Mouse (Mus musculus): ENCODE measurements around the gene Col18a1. TPM values are rescaled to one million over a fixed set of nuclear protein-coding genes. Genes with fewer than 3 reads are reported as not detected.
"Not testable (repeated sequence)": the region's sequence is repeated elsewhere in the genome, so short reads cannot be mapped to it uniquely, and the experiment has no call there.

Col18a1 gene
- polyA plus RNA-seq, 1 experiment, result 114 TPM

DNA sequence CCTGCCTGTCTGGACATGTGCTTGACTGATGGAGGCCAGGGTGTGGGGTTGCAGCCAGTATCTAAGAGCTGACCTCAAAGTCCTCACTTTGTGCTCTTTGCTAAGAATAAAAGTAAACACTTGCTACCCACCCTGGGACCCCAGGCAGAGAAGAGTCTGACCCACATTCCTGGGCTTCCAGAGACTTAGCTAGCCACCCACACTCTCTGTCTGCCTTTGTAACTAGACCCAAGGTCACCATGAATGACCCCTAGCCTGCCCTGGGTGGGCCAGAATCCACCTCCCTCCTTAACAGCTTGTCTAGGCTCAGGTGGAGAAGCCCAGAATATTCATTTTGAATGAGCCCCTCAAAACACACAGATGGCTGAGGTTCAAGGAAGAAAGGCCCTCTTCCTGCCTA lies 28.0 kb downstream of the Col18a1 start:
- DNase-seq, result no peak
- Histone ChIP-seq H3K4me1 (ENCODE audit: control insufficient read depth, insufficient read depth, low read length) (peaks cover 15% of the 10 kb centered on the region), H3K4me3 (ENCODE audit: insufficient read depth, low read depth, low read length) (no peak overlapping the region), H3K36me3 (ENCODE audit: control insufficient read depth, insufficient read depth, low read length) (no peaks in the 10 kb centered on the region), H3K27ac (ENCODE audit: insufficient read depth, low read depth, low read length) (no peak overlapping the region), H3K27me3 (replicated peaks; ENCODE audit: control insufficient read depth, insufficient read depth, low read length) (no peaks in the 10 kb centered on the region)
- TF ChIP-seq CTCF (conservative IDR thresholded peaks at IDR 0.05; ENCODE audit: insufficient read depth, insufficient read length, low read depth, low read length) (no peak), POLR2A (IDR thresholded peaks at IDR 0.05; ENCODE audit: low read depth, low read length) (no peak)

DNA sequence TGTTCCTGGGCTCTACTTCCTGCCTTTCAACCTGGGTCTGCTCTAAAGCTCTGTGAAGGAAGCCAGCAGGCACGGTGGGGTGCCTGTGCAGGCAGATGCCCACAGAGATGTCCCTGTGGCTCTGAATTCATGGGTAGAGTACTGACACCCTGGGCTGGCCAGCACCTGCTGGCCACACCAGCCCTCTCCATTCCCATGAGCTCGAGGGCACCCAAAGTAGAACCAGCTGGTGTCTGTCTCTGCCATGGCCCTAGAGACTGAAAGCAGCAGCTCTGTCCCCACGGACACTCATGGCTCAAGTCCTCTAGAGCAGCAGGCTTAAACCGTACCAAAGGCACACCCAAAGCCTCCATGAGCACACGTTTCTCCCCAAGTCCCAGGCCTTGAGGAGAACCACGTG lies 30.1 kb downstream of the Col18a1 start:
- H3K36me3 ChIP-seq (ENCODE audit: control insufficient read depth, insufficient read depth, low read length), result no peaks in the 10 kb centered on the region
- peaks cover 17% of the 10 kb centered on the region for H3K4me1 ChIP-seq (ENCODE audit: control insufficient read depth, insufficient read depth, low read length)
- no peak overlapping the region for H3K27ac ChIP-seq (ENCODE audit: insufficient read depth, low read depth, low read length)
- H3K27me3 ChIP-seq (replicated peaks; ENCODE audit: control insufficient read depth, insufficient read depth, low read length), result no peaks in the 10 kb centered on the region
- H3K4me3 ChIP-seq (ENCODE audit: insufficient read depth, low read depth, low read length), result no peak overlapping the region
- 87% methylated on average over 6 of the region's 6 CpGs for WGBS
- DNase-seq, result no peak
- TF ChIP-seq POLR2A (IDR thresholded peaks at IDR 0.05; ENCODE audit: low read depth, low read length), result no peak
- no peak for TF ChIP-seq CTCF (conservative IDR thresholded peaks at IDR 0.05; ENCODE audit: insufficient read depth, insufficient read length, low read depth, low read length)

DNA sequence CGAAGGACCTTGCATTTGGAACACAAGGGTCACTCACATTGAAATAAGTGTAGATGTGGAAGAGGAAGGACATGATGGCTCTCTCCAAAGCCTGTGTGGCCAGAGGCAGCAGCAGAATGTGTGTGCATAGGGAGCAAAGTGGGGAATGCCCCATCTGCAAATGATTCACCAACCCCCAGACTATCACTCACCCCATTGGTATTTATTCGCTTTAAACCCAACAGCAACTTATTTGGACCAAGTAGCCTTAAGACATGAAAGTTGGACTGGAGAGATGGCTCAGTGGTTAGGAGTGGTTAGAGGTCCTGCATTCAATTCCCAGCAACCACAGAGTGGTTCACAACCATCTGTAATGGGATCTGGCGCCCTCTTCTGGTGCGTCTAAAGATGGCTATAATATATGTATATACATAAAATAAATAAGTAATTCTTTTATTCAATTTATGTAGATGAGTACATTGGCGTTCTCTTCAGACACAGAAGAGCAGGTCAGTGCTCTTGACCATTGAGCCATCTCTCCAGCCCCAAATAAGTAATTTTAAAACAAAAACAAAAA lies 31.0 kb downstream of the Col18a1 start:
- H3K27me3 ChIP-seq (replicated peaks; ENCODE audit: control insufficient read depth, insufficient read depth, low read length), result no peaks in the 10 kb centered on the region
- TF ChIP-seq POLR2A (IDR thresholded peaks at IDR 0.05; ENCODE audit: low read depth, low read length) (no peak), CTCF (conservative IDR thresholded peaks at IDR 0.05; ENCODE audit: insufficient read depth, insufficient read length, low read depth, low read length) (no peak)
- no peak for DNase-seq
- H3K36me3 ChIP-seq (ENCODE audit: control insufficient read depth, insufficient read depth, low read length), result no peaks in the 10 kb centered on the region
- peaks cover 23% of the 10 kb centered on the region for H3K4me1 ChIP-seq (ENCODE audit: control insufficient read depth, insufficient read depth, low read length)
- 87% methylated on average over 5 of the region's 5 CpGs for WGBS
- H3K27ac ChIP-seq (ENCODE audit: insufficient read depth, low read depth, low read length), result no peak overlapping the region
- no peak overlapping the region for H3K4me3 ChIP-seq (ENCODE audit: insufficient read depth, low read depth, low read length)

DNA sequence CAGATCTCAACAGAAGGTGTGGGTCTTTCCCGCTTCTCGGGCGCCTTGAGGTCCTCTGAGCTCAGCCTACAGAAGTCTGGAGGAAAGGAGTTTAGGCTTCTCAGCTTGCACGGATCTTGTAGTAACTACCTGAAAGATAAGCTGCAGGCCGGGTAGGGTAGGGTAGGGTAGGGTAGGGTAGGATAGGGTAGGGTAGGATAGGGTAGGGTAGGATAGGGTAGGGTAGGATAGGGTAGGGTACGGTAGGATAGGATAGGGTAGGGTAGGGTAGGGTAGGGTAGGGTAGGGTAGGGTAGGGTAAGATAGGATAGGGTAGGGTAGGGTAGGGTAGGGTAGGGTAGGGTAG lies 31.6 kb downstream of the Col18a1 start:
- H3K36me3 ChIP-seq (ENCODE audit: control insufficient read depth, insufficient read depth, low read length); H3K27me3 ChIP-seq (replicated peaks; ENCODE audit: control insufficient read depth, insufficient read depth, low read length); DNase-seq; H3K27ac ChIP-seq (ENCODE audit: insufficient read depth, low read depth, low read length); H3K4me3 ChIP-seq (ENCODE audit: insufficient read depth, low read depth, low read length): not testable (repeated sequence)
- peaks cover 29% of the 10 kb centered on the region for H3K4me1 ChIP-seq (ENCODE audit: control insufficient read depth, insufficient read depth, low read length)
- 79% methylated on average over 6 of the region's 6 CpGs for WGBS

DNA sequence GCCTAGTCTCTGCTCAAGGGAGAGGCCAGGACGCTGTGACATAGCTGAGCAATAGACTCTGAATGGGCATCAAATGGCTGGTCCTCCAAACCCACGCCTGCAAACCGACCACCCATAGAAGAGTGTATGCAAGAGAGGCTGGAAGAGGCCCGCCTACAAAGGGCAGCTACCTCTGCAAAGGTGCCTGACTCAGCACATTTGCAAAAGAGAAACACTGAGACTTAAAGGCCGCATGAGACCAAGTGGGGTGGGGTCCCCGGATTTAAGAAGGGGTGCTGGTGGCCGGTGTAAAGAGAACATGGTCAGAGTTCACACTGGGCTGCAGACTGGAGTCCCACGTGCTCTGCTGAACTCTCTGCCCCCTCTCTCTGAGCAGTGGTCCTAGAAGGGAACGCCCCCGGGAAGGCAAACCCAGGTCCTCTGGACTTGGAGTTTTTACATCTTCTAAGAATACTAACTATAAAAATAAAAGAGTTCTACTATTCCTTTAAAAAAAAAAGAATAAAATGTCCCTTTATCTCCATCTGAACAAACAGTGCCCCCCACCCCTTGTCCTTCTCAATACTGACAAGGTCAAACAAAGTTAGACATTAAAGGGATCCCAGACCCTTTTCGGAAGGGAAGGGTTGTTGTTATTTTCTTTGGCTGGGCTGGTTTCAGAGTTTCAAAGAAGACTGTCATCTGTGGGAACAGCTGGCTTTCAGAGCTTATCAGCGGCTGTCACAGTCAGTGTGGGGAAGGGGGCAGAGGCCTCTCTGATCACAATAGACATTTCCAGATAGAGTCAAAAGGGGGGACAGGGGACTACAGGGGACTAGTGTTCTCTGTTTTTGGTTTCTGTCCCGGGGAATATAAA lies 32.2 kb downstream of the Col18a1 start:
- Histone ChIP-seq H3K27me3 (replicated peaks; ENCODE audit: control insufficient read depth, insufficient read depth, low read length) (no peaks in the 10 kb centered on the region), H3K4me3 (ENCODE audit: insufficient read depth, low read depth, low read length) (no peak overlapping the region), H3K27ac (ENCODE audit: insufficient read depth, low read depth, low read length) (no peak overlapping the region), H3K4me1 (ENCODE audit: control insufficient read depth, insufficient read depth, low read length) (peaks cover 33% of the 10 kb centered on the region), H3K36me3 (ENCODE audit: control insufficient read depth, insufficient read depth, low read length) (no peaks in the 10 kb centered on the region)
- TF ChIP-seq CTCF (conservative IDR thresholded peaks at IDR 0.05; ENCODE audit: insufficient read depth, insufficient read length, low read depth, low read length) (no peak), POLR2A (IDR thresholded peaks at IDR 0.05; ENCODE audit: low read depth, low read length) (no peak)
- DNase-seq, result no peak
- 45% methylated on average over 13 of the region's 13 CpGs for WGBS

DNA sequence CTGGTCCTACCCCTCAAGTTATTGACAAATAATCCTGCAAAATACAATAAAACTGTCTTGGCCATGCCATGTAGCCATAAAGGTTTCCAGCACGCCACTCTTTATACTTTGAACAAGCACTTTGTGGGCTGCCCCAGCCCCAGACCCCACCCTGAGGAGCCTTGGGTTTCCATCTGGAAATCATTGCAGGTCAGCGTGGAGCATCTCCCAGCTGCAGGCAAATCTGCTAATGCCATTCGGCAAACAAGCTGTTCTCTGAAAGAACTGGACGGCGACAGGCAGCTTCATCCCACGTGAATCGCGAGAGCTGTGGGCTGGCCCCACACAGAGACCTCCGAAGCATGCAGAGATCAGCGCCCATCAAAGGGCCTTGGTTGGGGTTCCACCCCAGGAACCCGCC lies 34.2 kb downstream of the Col18a1 start:
- H3K27me3 ChIP-seq (replicated peaks; ENCODE audit: control insufficient read depth, insufficient read depth, low read length), result no peaks in the 10 kb centered on the region
- H3K27ac ChIP-seq (ENCODE audit: insufficient read depth, low read depth, low read length), result no peak overlapping the region
- 82% methylated on average over 11 of the region's 11 CpGs for WGBS
- no peak overlapping the region for H3K4me3 ChIP-seq (ENCODE audit: insufficient read depth, low read depth, low read length)
- no peak for DNase-seq
- peaks cover 39% of the 10 kb centered on the region for H3K4me1 ChIP-seq (ENCODE audit: control insufficient read depth, insufficient read depth, low read length)
- TF ChIP-seq POLR2A (IDR thresholded peaks at IDR 0.05; ENCODE audit: low read depth, low read length), result no peak
- no peak for TF ChIP-seq CTCF (conservative IDR thresholded peaks at IDR 0.05; ENCODE audit: insufficient read depth, insufficient read length, low read depth, low read length)
- H3K36me3 ChIP-seq (ENCODE audit: control insufficient read depth, insufficient read depth, low read length), result no peaks in the 10 kb centered on the region

DNA sequence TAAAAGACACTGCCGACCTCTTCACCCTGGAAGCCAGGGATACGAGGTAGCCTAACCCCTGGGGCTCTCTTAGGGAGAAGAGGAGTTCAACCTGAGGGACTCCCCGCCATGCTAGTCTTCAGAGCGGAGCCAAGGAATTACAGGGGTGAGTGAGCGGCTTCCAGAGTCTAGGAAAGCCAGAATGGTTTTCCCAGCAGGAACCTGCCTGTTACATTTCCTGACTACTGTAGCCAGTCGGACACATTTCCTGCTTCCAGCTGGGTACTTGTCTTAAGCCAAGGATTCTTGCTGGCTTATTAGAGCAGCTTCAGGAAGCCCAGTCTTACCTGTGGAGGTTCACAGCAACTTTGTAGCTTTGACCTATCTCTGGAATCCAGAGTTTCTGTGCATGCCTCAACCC lies 34.8 kb downstream of the Col18a1 start:
- TF ChIP-seq CTCF (conservative IDR thresholded peaks at IDR 0.05; ENCODE audit: insufficient read depth, insufficient read length, low read depth, low read length) (no peak), POLR2A (IDR thresholded peaks at IDR 0.05; ENCODE audit: low read depth, low read length) (no peak)
- no peak for DNase-seq
- no peaks in the 10 kb centered on the region for H3K36me3 ChIP-seq (ENCODE audit: control insufficient read depth, insufficient read depth, low read length)
- no peak overlapping the region for H3K4me3 ChIP-seq (ENCODE audit: insufficient read depth, low read depth, low read length)
- no peak overlapping the region for H3K27ac ChIP-seq (ENCODE audit: insufficient read depth, low read depth, low read length)
- WGBS, result 35% methylated on average over 6 of the region's 6 CpGs
- H3K27me3 ChIP-seq (replicated peaks; ENCODE audit: control insufficient read depth, insufficient read depth, low read length), result no peaks in the 10 kb centered on the region
- peaks cover 41% of the 10 kb centered on the region for H3K4me1 ChIP-seq (ENCODE audit: control insufficient read depth, insufficient read depth, low read length)
